Mouse (Mus musculus) heart, postnatal 36 days (tissue): ENCODE measurements around the gene Wdr92. TPM values are rescaled to one million over a fixed set of nuclear protein-coding genes. Genes with fewer than 3 reads are reported as not detected.

Experiments
- DNase-seq, 2 experiments: peaks; one replicate each; pipeline ENCODE4 v3.0.0; 2021 to 2022
- intact Hi-C: fragments of 180-260 bp; cut with DNase I; formaldehyde crosslinking; loops from one replicate; pipeline ENCODE4 v1.15.1; 2025
- total RNA-seq, 2 experiments: library from RNA; stranded (reverse); gene quantifications; 2 replicates each; pipeline ENCODE4 v1.2.3; 2021

Gene Wdr92
- 10 to 100 TPM in 1 of 2 experiments, 1 to 10 TPM in 1; 9.8 to 11.8 TPM for total RNA-seq

GRCm38 (mm10) chr11:17181807-17182206 lies at the start of gene Wdr92:
Gene Wdr92 (plus strand): TSS chr11:17182107.
- intact Hi-C loops: no loop called here
- DNase-seq: no peak

- no peak for DNase-seq
- intact Hi-C loops: no loop called here
These were observed 46.3 kb upstream of the Wdr92 start for GRCm38 (mm10) chr11:17135638-17136037.

- intact Hi-C loops: no loop called here
- no peak for DNase-seq
These were observed 43.4 kb upstream of the Wdr92 start for GRCm38 (mm10) chr11:17138306-17139033.

GRCm38 (mm10) chr11:17158858-17159737 lies 22.8 kb upstream of the Wdr92 start, which contains the start of gene Ppp3r1:
Gene Ppp3r1 (plus strand): TSS chr11:17159263.
- intact Hi-C loops: loop anchor here (1.0 kb wide), 1 partner anchor 52 kb away; the partner anchor contains the start of gene Pno1
- peak; percentile 97 to 98 for DNase-seq

- DNase-seq: peak; percentile 47 to 64
- intact Hi-C loops: loop anchor here (1.0 to 5.0 kb wide), 2 partner anchors 52 to 98 kb away; partner anchors contain the start of genes C1d and Pno1
These were observed 22.1 kb upstream of the Wdr92 start for GRCm38 (mm10) chr11:17159738-17160241.

GRCm38 (mm10) chr11:17160242-17160641 lies 21.7 kb upstream of the Wdr92 start:
- peak; percentile 36 to 49 for DNase-seq
- intact Hi-C loops: loop anchor here (5.0 kb wide), 1 partner anchor 97 kb away; the partner anchor contains the start of gene C1d

- DNase-seq: no peak
- intact Hi-C loops: loop anchor here (5.0 kb wide), 1 partner anchor 93 kb away; the partner anchor contains the start of gene C1d
These were observed 18.0 kb upstream of the Wdr92 start for GRCm38 (mm10) chr11:17163956-17164355.

GRCm38 (mm10) chr11:17166627-17167026 lies 15.3 kb upstream of the Wdr92 start:
- intact Hi-C loops: no loop called here
- no peak for DNase-seq

GRCm38 (mm10) chr11:17169262-17169661 lies 12.6 kb upstream of the Wdr92 start:
- intact Hi-C loops: no loop called here

GRCm38 (mm10) chr11:17170938-17171729 lies 10.8 kb upstream of the Wdr92 start:
- intact Hi-C loops: no loop called here
- DNase-seq: no peak

More at GRCm38 (mm10) chr11:17169262-17169661, 12.6 kb upstream of the Wdr92 start:
- DNase-seq: no peak

GRCm38 (mm10) chr11:17172300-17172699 lies 9.6 kb upstream of the Wdr92 start:
- no peak for DNase-seq
- intact Hi-C loops: no loop called here

- intact Hi-C loops: no loop called here
- no peak for DNase-seq
These were observed 5.3 kb upstream of the Wdr92 start for GRCm38 (mm10) chr11:17176638-17177037.

GRCm38 (mm10) chr11:17180753-17181152 lies 1.2 kb upstream of the Wdr92 start:
- intact Hi-C loops: no loop called here
- no peak for DNase-seq

- no peak for DNase-seq
- intact Hi-C loops: no loop called here
These were observed 1.3 kb downstream of the Wdr92 start for GRCm38 (mm10) chr11:17183165-17183564.

- intact Hi-C loops: no loop called here
- no peak for DNase-seq
These were observed 5.7 kb downstream of the Wdr92 start for GRCm38 (mm10) chr11:17187649-17188048.

GRCm38 (mm10) chr11:17188786-17189185 lies 6.9 kb downstream of the Wdr92 start:
- intact Hi-C loops: no loop called here

GRCm38 (mm10) chr11:17192151-17192844 lies 10.4 kb downstream of the Wdr92 start:
- intact Hi-C loops: no loop called here
- no peak for DNase-seq

More at GRCm38 (mm10) chr11:17188786-17189185, 6.9 kb downstream of the Wdr92 start:
- no peak for DNase-seq

GRCm38 (mm10) chr11:17199170-17199569 lies 17.3 kb downstream of the Wdr92 start:
- intact Hi-C loops: no loop called here
- no peak for DNase-seq

- no peak for DNase-seq
- intact Hi-C loops: no loop called here
These were observed 18.1 kb downstream of the Wdr92 start for GRCm38 (mm10) chr11:17199840-17200501.
